Mouse (Mus musculus): ENCODE results near the gene Cd300ld2. TPM values are rescaled to one million over a fixed set of nuclear protein-coding genes. Genes with fewer than 3 reads are reported as not detected.

Gene Cd300ld2
- not detected for polyA plus RNA-seq (2017; shearing (Covaris generic))

GRCm38 (mm10) chr11:115016093-115016492 is at the start of gene Cd300ld2:
Gene Cd300ld2 (minus strand): TSS chr11:115016193.

GRCm38 (mm10) chr11:115062077-115062476 is 46.1 kb upstream of the Cd300ld2 start, which contains the start of gene Cd300e:
Gene Cd300e (minus strand): TSS chr11:115062177.

GRCm38 (mm10) chr11:115048259-115048658 is 32.3 kb upstream of the Cd300ld2 start, which contains the start of gene Cd300ld3:
Gene Cd300ld3 (minus strand): TSS chr11:115048409.

GRCm38 (mm10) chr11:115037669-115038068 is 21.7 kb upstream of the Cd300ld2 start, which contains the start of gene Cd300ld5:
Gene Cd300ld5 (minus strand): TSS chr11:115037769.

GRCm38 (mm10) chr11:115026912-115027311 is 10.9 kb upstream of the Cd300ld2 start, which contains the start of gene Cd300ld4:
Gene Cd300ld4 (minus strand): TSS chr11:115027012.

GRCm38 (mm10) chr11:115001474-115002040 is 14.4 kb downstream of the Cd300ld2 start, which contains the start of gene Cd300c2:
Gene Cd300c2 (minus strand): TSS chr11:115001880.

GRCm38 (mm10) chr11:114989793-114990192 is 26.2 kb downstream of the Cd300ld2 start, which contains the start of gene Cd300ld:
Gene Cd300ld (minus strand): TSS chr11:114989922.

GRCm38 (mm10) chr11:114968752-114969207 is 47.2 kb downstream of the Cd300ld2 start, which contains the start of gene Cd300c:
Gene Cd300c (minus strand): TSS chr11:114969157.

Other genes starting within 250 kb of the Cd300ld2 start
- gene Btbd17, start 220.2 kb downstream of the Cd300ld2 start, polyA plus RNA-seq (2017; shearing (Covaris generic)), result not detected
- not detected for gene Gpr142, start 217.3 kb downstream of the Cd300ld2 start, polyA plus RNA-seq (2017; shearing (Covaris generic))
- not detected for gene Gprc5c, start 165.0 kb downstream of the Cd300ld2 start, polyA plus RNA-seq (2017; shearing (Covaris generic))
- gene Cd300a, start 126.2 kb downstream of the Cd300ld2 start, polyA plus RNA-seq (2017; shearing (Covaris generic)), result 0.07 TPM
- not detected for gene Cd300lb, start 81.8 kb downstream of the Cd300ld2 start, polyA plus RNA-seq (2017; shearing (Covaris generic))
- not detected for gene Cd300c, start 47.0 kb downstream of the Cd300ld2 start, polyA plus RNA-seq (2017; shearing (Covaris generic))
- not detected for gene Cd300ld, start 26.3 kb downstream of the Cd300ld2 start, polyA plus RNA-seq (2017; shearing (Covaris generic))
- not detected for gene Cd300c2, start 14.3 kb downstream of the Cd300ld2 start, polyA plus RNA-seq (2017; shearing (Covaris generic))
- gene Cd300ld4, start 10.8 kb upstream of the Cd300ld2 start, polyA plus RNA-seq (2017; shearing (Covaris generic)), result not detected
- gene Cd300ld5, start 21.6 kb upstream of the Cd300ld2 start, polyA plus RNA-seq (2017; shearing (Covaris generic)), result not detected
- not detected for gene Cd300ld3, start 32.2 kb upstream of the Cd300ld2 start, polyA plus RNA-seq (2017; shearing (Covaris generic))
- not detected for gene Cd300e, start 46.0 kb upstream of the Cd300ld2 start, polyA plus RNA-seq (2017; shearing (Covaris generic))
- 45.1 TPM for gene Rab37, start 75.2 kb upstream of the Cd300ld2 start, polyA plus RNA-seq (2017; shearing (Covaris generic))
- gene Cd300lf, start 117.8 kb upstream of the Cd300ld2 start, polyA plus RNA-seq (2017; shearing (Covaris generic)), result 0.29 TPM
- 167 TPM for gene Slc9a3r1, start 147.1 kb upstream of the Cd300ld2 start, polyA plus RNA-seq (2017; shearing (Covaris generic))
- gene Tmem104, start 171.3 kb upstream of the Cd300ld2 start, polyA plus RNA-seq (2017; shearing (Covaris generic)), result 11.7 TPM
- 9.5 TPM for gene Nat9, start 171.7 kb upstream of the Cd300ld2 start, polyA plus RNA-seq (2017; shearing (Covaris generic))

Data from naive thymus-derived CD4-positive, alpha-beta T cell, adult 5 months (primary cell).